Mouse (Mus musculus) cerebellum, adult 2 months (tissue): Measurements from ENCODE around the gene Gm3182. TPM values are rescaled to one million over a fixed set of nuclear protein-coding genes. Genes with fewer than 3 reads are reported as not detected.
"Not testable (repeated sequence)": the region's sequence is repeated elsewhere in the genome, so short reads cannot be mapped to it uniquely, and the experiment has no call there.

Experiments used
- DNase-seq, 2 experiments: peaks; one replicate each; pipeline ENCODE4 v3.0.0; 2021
- H3K27ac ChIP-seq: fragments of 200-500 bp; 2 replicates; pipeline ENCODE4 v1.5.1; 2012; ENCODE audit warnings: low read length, control low read depth, inconsistent platforms; ENCODE audit not compliant: insufficient read depth
- H3K27me3 ChIP-seq: fragments of 200-500 bp; 2 replicates; pipeline ENCODE4 v1.6.1; 2012; ENCODE audit warnings: inconsistent platforms, mild to moderate bottlenecking, low read length, moderate library complexity; ENCODE audit not compliant: control insufficient read depth, insufficient read depth
- H3K4me1 ChIP-seq: fragments of 200-500 bp; 2 replicates; pipeline ENCODE4 v1.6.1; 2011; ENCODE audit warnings: low read length; ENCODE audit not compliant: control insufficient read depth, insufficient read depth
- H3K4me3 ChIP-seq: fragments of 200-500 bp; replicated peaks from 2 replicates; pipeline ENCODE3; 2011; ENCODE audit warnings: mild to moderate bottlenecking, low read depth, low read length, control low read depth; ENCODE audit not compliant: insufficient read depth
- WGBS: fragments of 180-500 bp; shearing (Covaris S2); methylation state at CpG from one replicate; pipeline ENCODE4 v1.1.7; 2018; 5-methylcytosine and 5-hydroxymethylcytosine counted together
- polyA plus RNA-seq: library from polyadenylated mRNA; depleted of rRNA; stranded (reverse); fragments of >200 nt; gene quantifications from 2 replicates; pipeline ENCODE4 v1.2.3, GENCODE M21; 2012; rRNA removed

Gene Gm3182
- 0.11 and 0.21 TPM in 2 replicates for polyA plus RNA-seq

GRCm38 (mm10) chr14:4481445-4481844 is at the start of gene Gm3182:
Gm3182 (plus strand) TSS chr14:4481745.
- H3K27me3 ChIP-seq, H3K4me3 ChIP-seq, H3K4me1 ChIP-seq, DNase-seq, H3K27ac ChIP-seq: not testable (repeated sequence)
- WGBS = 57% methylated on average over 1 of the region's 2 CpGs

DNA sequence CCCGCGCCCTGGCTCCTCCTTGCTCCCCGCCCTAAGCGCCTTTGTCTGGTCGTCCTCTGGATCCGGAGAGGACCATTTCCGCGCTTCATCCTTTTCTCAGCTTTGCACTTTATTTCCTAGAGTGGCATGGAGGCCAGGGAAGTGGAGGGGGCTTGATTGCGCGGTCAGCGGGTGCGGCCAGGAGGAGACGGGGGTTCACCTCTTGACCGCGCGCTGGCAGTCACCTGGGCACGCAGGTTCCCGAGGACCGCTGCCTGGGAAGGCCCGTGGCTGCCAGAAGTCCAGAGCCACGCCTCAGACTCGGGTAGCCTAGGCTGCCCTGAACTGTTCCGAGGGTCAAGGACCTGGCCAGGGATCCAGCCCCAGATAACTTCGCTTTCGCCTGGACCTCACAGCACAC is 17.9 kb downstream of the Gm3182 start:
- H3K27me3 ChIP-seq, H3K27ac ChIP-seq, H3K4me3 ChIP-seq, DNase-seq, H3K4me1 ChIP-seq: not testable (repeated sequence)
- 13% methylated on average over 23 of the region's 25 CpGs for WGBS

Other genes with a start within 250 kb of the Gm3182 start
- not detected in 2 replicates for gene Gm3138, start 232.1 kb upstream of the Gm3182 start, polyA plus RNA-seq
- gene Gm3149, start 164.5 kb upstream of the Gm3182 start, polyA plus RNA-seq = not detected in 2 replicates
- 0.80 and 1.0 TPM in 2 replicates for gene 2610042L04Rik, start 147.0 kb upstream of the Gm3182 start, polyA plus RNA-seq
- not detected in 2 replicates for gene Gm3159, start 84.2 kb upstream of the Gm3182 start, polyA plus RNA-seq
- gene Gm3164, start 66.3 kb upstream of the Gm3182 start, polyA plus RNA-seq = 0.90 and 1.2 TPM in 2 replicates
- 1.1 and 1.4 TPM in 2 replicates for gene Gm3173, start 50.8 kb upstream of the Gm3182 start, polyA plus RNA-seq
- gene Gm3047, start 73.7 kb downstream of the Gm3182 start, polyA plus RNA-seq = not detected in 2 replicates
- 0.16 and 0.26 TPM in 2 replicates for gene Gm8159, start 150.6 kb downstream of the Gm3182 start, polyA plus RNA-seq
- gene Gm3239, start 182.4 kb downstream of the Gm3182 start, polyA plus RNA-seq = 0.67 and 1.0 TPM in 2 replicates
- gene Gm7876, start 227.5 kb downstream of the Gm3182 start, polyA plus RNA-seq = not detected in 2 replicates
- gene Gm3252, start 245.0 kb downstream of the Gm3182 start, polyA plus RNA-seq = 1.7 and 1.8 TPM in 2 replicates